26 mouse cellular contexts compared by ENCODE assay signal in the genomic region with DNA sequence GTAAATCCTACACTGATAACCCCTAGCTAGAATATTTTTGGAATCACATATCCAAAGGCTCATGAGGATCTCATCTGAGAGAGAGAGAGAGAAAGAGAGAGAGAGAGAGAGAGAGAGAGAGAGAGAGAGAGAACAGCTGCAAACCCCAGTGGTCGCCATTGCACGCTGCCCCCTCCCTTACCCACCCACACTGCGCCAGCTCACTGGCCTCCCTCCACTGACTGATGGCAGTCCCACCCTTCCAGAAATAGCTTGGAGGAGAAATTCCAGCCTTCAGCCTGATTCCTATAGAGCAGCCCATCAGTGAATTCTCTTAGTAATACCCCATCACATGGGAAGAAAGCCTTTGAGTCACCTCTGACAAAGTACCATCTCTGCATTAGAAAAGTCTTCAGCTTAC.
A peak's percentile ranks its signal among the peaks of the same experiment; 100 is the strongest.
DNase-seq lines count a peak whose midpoint lies in the region; ATAC-seq and TF ChIP-seq lines count a peak whose summit lies in the region.
"Had no signal": no experiment of that assay in that cellular context is flagged by ENCODE, and none has a peak within 500 bp of the region (broad histone marks: within the 10 kb centered on the region; RNA-seq: fewer than 3 reads in every experiment).

No protein-coding gene starts in this region.

- H3K36me3 ChIP-seq in heart, embryonic 11.5 days (ENCODE audit: control insufficient read depth, insufficient read depth, low read length), result no peaks in the 10 kb centered on the region
- no peaks in the 10 kb centered on the region for H3K36me3 ChIP-seq in heart, embryonic 14.5 days (ENCODE audit: control insufficient read depth, insufficient read depth, low read length)
- H3K36me3 ChIP-seq in heart, postnatal 0 days (replicated peaks; ENCODE audit: control insufficient read depth, insufficient read depth, low read length), result no peaks in the 10 kb centered on the region
- H3K36me3 ChIP-seq in myocyte (ENCODE audit: control insufficient read depth, insufficient read depth), result no peaks in the 10 kb centered on the region
- H3K36me3 ChIP-seq: embryonic facial prominence, embryonic 12.5 days; forebrain, embryonic 12.5 days; forebrain, embryonic 15.5 days had no signal

- peaks cover 13% of the 10 kb centered on the region for H3K4me1 ChIP-seq in heart, embryonic 11.5 days (ENCODE audit: control insufficient read depth, insufficient read depth, low read length)
- H3K4me1 ChIP-seq in heart, embryonic 14.5 days (ENCODE audit: control insufficient read depth in 2 of 2, insufficient read depth in 2 of 2, low read length in 2 of 2), result peaks cover 8 to 13% of the 10 kb centered on the region in 2 experiments
- H3K4me1 ChIP-seq in heart, postnatal 0 days (ENCODE audit: control insufficient read depth, insufficient read depth), result peaks cover 12% of the 10 kb centered on the region
- H3K4me1 ChIP-seq: embryonic facial prominence, embryonic 12.5 days; forebrain, embryonic 12.5 days; forebrain, embryonic 15.5 days had no signal

- H3ac ChIP-seq in myocyte (ENCODE audit: control insufficient read depth, insufficient read length), result no peak overlapping the region

- no peak for TF ChIP-seq CTCF in heart, postnatal 0 days (IDR thresholded peaks at IDR 0.05; ENCODE audit: low read depth)

- H3K27me3 ChIP-seq in heart, embryonic 11.5 days (ENCODE audit: control insufficient read depth, insufficient read depth, low read length), result no peaks in the 10 kb centered on the region
- H3K27me3 ChIP-seq in heart, embryonic 14.5 days (ENCODE audit: control insufficient read depth, insufficient read depth, low read length), result no peaks in the 10 kb centered on the region
- H3K27me3 ChIP-seq in heart, postnatal 0 days (ENCODE audit: control insufficient read depth, insufficient read depth, low read length), result no peaks in the 10 kb centered on the region
- no peaks in the 10 kb centered on the region for H3K27me3 ChIP-seq in myocyte (ENCODE audit: control insufficient read depth, insufficient read depth, insufficient read length)
- H3K27me3 ChIP-seq: embryonic facial prominence, embryonic 12.5 days; forebrain, embryonic 12.5 days; forebrain, embryonic 15.5 days had no signal

- ATAC-seq in heart, embryonic 11.5 days (replicated peaks; ENCODE audit: insufficient number of reproducible peaks, low FRiP score, low TSS enrichment), result no peak; the same call in 1 of the 2 replicates
- no peak for ATAC-seq in heart, embryonic 14.5 days (ENCODE audit: insufficient number of reproducible peaks, insufficient read depth, low FRiP score, low read depth)
- ATAC-seq in heart, postnatal 0 days (ENCODE audit: insufficient read depth, low read depth), result peak; percentile 51; the same call in 1 of the 2 replicates
- ATAC-seq: forebrain, embryonic 15.5 days; hindbrain, postnatal 0 days; inflammation-experienced regulatory T-cells, adult 6 months; intestine, embryonic 16.5 days had no signal

- no peak overlapping the region for H3K4me3 ChIP-seq in heart, embryonic 11.5 days (ENCODE audit: low read depth, low read length)
- no peak overlapping the region for H3K4me3 ChIP-seq in heart, embryonic 14.5 days (ENCODE audit: control insufficient read depth in 1 of 2, insufficient read depth in 1 of 2, low read depth in 1 of 2, low read length in 2 of 2)
- H3K4me3 ChIP-seq in heart, postnatal 0 days (ENCODE audit: low read depth, low read length), result no peak overlapping the region
- no peak overlapping the region for H3K4me3 ChIP-seq in myocyte
- H3K4me3 ChIP-seq: embryonic facial prominence, embryonic 12.5 days; erythroblast, embryonic 14.5 days; forebrain, embryonic 12.5 days; forebrain, embryonic 15.5 days had no signal

- H3K4me2 ChIP-seq in heart, embryonic 11.5 days, result no peak overlapping the region
- peak overlapping the region; percentile 36 for H3K4me2 ChIP-seq in heart, embryonic 14.5 days (ENCODE audit: low read length)
- no peak overlapping the region for H3K4me2 ChIP-seq in heart, postnatal 0 days (ENCODE audit: low read depth, low read length)
- H3K4me2 ChIP-seq in myocyte (ENCODE audit: low read depth), result no peak overlapping the region
- H3K4me2 ChIP-seq: embryonic facial prominence, embryonic 12.5 days; forebrain, embryonic 12.5 days; forebrain, embryonic 15.5 days; hindbrain, embryonic 14.5 days had no signal

- TF ChIP-seq POLR2A in myocyte (IDR thresholded peaks at IDR 0.05; ENCODE audit: insufficient read length, low read depth), result no peak

- intact Hi-C loops in heart, postnatal 36 days (cut with DNase I), result no loop called here

- peak overlapping the region; percentile 41; the same call in 1 of the 2 replicates for H3K27ac ChIP-seq in heart, embryonic 11.5 days (ENCODE audit: low read depth, low read length)
- peak overlapping the region; percentile 47 to 55 for H3K27ac ChIP-seq in heart, embryonic 14.5 days (replicated peaks in 1 of 2; ENCODE audit: control insufficient read depth in 1 of 2, insufficient read depth in 1 of 2, low read depth in 2 of 2, low read length in 2 of 2)
- no peak overlapping the region for H3K27ac ChIP-seq in heart, postnatal 0 days (ENCODE audit: low read depth)
- H3K27ac ChIP-seq: embryonic facial prominence, embryonic 12.5 days; forebrain, embryonic 12.5 days; forebrain, embryonic 15.5 days; hindbrain, embryonic 14.5 days; hindbrain, postnatal 0 days had no signal

- H3K9me3 ChIP-seq in heart, embryonic 11.5 days (replicated peaks; ENCODE audit: control insufficient read depth, low read length), result no peaks in the 10 kb centered on the region
- H3K9me3 ChIP-seq in heart, embryonic 14.5 days (ENCODE audit: control insufficient read depth, low read length), result no peaks in the 10 kb centered on the region
- no peaks in the 10 kb centered on the region for H3K9me3 ChIP-seq in heart, postnatal 0 days (replicated peaks; ENCODE audit: control insufficient read depth, low read length)
- H3K9me3 ChIP-seq: embryonic facial prominence, embryonic 12.5 days; forebrain, embryonic 12.5 days; forebrain, embryonic 15.5 days had no signal

- 65% methylated on average over 3 of the region's 3 CpGs for WGBS in heart, embryonic 11.5 days (ENCODE audit: insufficient replicate concordance)
- WGBS in heart, embryonic 14.5 days, result 29% methylated on average over 3 of the region's 3 CpGs
- 48% methylated on average over 3 of the region's 3 CpGs for WGBS in heart, postnatal 0 days

- no peak overlapping the region for H3K9ac ChIP-seq in heart, embryonic 11.5 days (ENCODE audit: low read depth, low read length)
- no peak overlapping the region for H3K9ac ChIP-seq in heart, embryonic 14.5 days (ENCODE audit: low read length)
- no peak overlapping the region for H3K9ac ChIP-seq in heart, postnatal 0 days (replicated peaks; ENCODE audit: low read depth, low read length)
- H3K9ac ChIP-seq: embryonic facial prominence, embryonic 12.5 days; forebrain, embryonic 12.5 days; forebrain, embryonic 15.5 days; hindbrain, embryonic 14.5 days had no signal

- DNase-seq in heart, adult 8-10 months (ENCODE audit: low spot score), result no peak
- no peak for DNase-seq in heart, adult 9 months (ENCODE audit: low spot score in 2 of 2)
- DNase-seq in heart, postnatal 0 days (ENCODE audit: low spot score), result no peak
- no peak for DNase-seq in heart, postnatal 36 days
- DNase-seq in cerebellum, postnatal 4 days (ENCODE audit: low spot score in 2 of 2), result no peak
- DNase-seq: adrenal gland, adult 2 months; adrenal gland, postnatal 14 days; cerebellum, adult 11-12 months; cerebellum, adult 8-10 months; cerebellum, postnatal 10 days; cerebellum, postnatal 36 days; gastrocnemius, postnatal 25 days; heart, postnatal 10 days; kidney, adult 18-20 months; kidney, adult 9 months had no signal

- no peak for TF ChIP-seq EP300 in heart, postnatal 0 days (IDR thresholded peaks at IDR 0.05; ENCODE audit: low read depth)

- no peaks in the 10 kb centered on the region for H3K79me2 ChIP-seq in myocyte (ENCODE audit: control insufficient read depth, insufficient read depth)

TF ChIP-seq in myocyte, 11 proteins besides CTCF, POLR2A, EP300 and RAD21:
- TF ChIP-seq REST (IDR thresholded peaks at IDR 0.05; ENCODE audit: insufficient read depth, insufficient read length), result no peak
- TF ChIP-seq MYOG (IDR thresholded peaks at IDR 0.05; ENCODE audit: control insufficient read depth in 1 of 3, insufficient read depth in 1 of 3, insufficient read length in 2 of 3, low read depth in 2 of 3), result peak in 1 of 3 experiments; percentile 78
- TF ChIP-seq USF1 (IDR thresholded peaks at IDR 0.05; ENCODE audit: low read depth), result no peak
- TF ChIP-seq E2F4 (IDR thresholded peaks at IDR 0.05; ENCODE audit: insufficient read depth), result no peak
- no peak for TF ChIP-seq POLR2AphosphoS2 (IDR thresholded peaks at IDR 0.05; ENCODE audit: insufficient read length, low read depth)
- no peak for TF ChIP-seq MAX (IDR thresholded peaks at IDR 0.05; ENCODE audit: low read depth)
- peak in 2 of 3 experiments; percentile 22 to 82 for TF ChIP-seq MYOD1 (IDR thresholded peaks at IDR 0.05; ENCODE audit: control insufficient read depth in 1 of 3, insufficient read length in 2 of 3, low read depth in 2 of 3)
- peak; percentile 33 for TF ChIP-seq TCF12 (IDR thresholded peaks at IDR 0.05; ENCODE audit: insufficient read depth, poor library complexity, severe bottlenecking)
- TF ChIP-seq SRF (IDR thresholded peaks at IDR 0.05; ENCODE audit: control insufficient read depth, insufficient read length, low read depth), result no peak
- TF ChIP-seq TCF3 (IDR thresholded peaks at IDR 0.05; ENCODE audit: insufficient read length, low read depth), result no peak
- TF ChIP-seq CEBPB (IDR thresholded peaks at IDR 0.05; ENCODE audit: insufficient read depth, poor library complexity, severe bottlenecking), result no peak
